Mouse (Mus musculus) brain, embryonic 14.5 days (tissue): ENCODE measurements around the gene Fam43a.

Experiments
- CTCF ChIP-seq: fragments of 200-500 bp; IDR thresholded peaks from 2 replicates; pipeline ENCODE4 v1.5.1; 2012; ENCODE audit warnings: inconsistent platforms, mild to moderate bottlenecking, moderate library complexity, borderline replicate concordance; ENCODE audit not compliant: insufficient read depth, insufficient read length; ENCODE audit errors: extremely low read depth
- POLR2A ChIP-seq: fragments of 200-500 bp; IDR thresholded peaks from 2 replicates; pipeline ENCODE4 v1.6.1; 2012; ENCODE audit warnings: mild to moderate bottlenecking, inconsistent platforms, borderline replicate concordance; ENCODE audit not compliant: poor library complexity, insufficient read depth, insufficient read length, severe bottlenecking; ENCODE audit errors: extremely low read depth

DNA sequence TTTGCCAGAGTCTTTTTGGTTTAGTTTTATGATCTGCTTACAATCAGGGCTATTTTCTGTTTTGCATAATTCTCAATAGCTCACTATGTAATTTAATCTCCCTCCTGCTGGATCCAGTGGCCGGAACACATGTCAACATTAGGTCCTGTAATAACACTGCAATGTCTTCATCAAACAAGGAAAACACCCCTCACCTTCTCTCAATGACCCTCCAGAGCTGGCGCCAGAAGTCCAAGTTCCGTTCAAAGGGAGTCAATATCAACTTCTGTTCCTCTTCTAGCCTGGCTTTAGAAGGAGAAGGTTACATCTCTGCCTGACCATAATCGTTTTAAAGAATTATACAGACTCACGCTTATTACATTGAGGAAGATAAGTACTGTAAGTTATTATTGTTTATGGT is 18.8 kb upstream of the Fam43a start:
- TF ChIP-seq CTCF (no peak), POLR2A (no peak)
